In the genomic region with DNA sequence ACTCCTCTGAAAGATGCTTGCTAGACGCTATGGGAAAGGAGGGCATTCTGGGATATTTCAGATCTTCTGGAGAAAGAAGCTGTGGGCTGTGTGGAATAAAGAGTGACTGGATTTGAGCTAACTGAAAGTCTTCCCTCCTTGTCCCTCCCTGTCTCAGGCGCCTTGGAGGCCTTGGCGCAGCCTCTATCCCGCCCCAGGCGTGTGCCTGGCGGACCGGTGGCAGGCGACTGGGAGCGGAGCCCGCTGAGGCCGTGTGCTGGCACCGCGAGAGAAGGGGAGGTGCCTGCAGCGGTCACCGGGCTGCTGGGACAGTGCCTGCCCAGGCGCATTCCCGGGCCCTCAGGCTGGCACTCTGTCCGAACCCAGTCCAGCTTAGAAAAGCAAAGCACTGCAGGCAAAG, we compare ENCODE assay signal across 9 mouse cellular contexts. TPM values are rescaled to one million over a fixed set of nuclear protein-coding genes. Genes with fewer than 3 reads are reported as not detected.
A peak's percentile ranks its signal among the peaks of the same experiment; 100 is the strongest.
DNase-seq lines count a peak whose midpoint lies in the region; ATAC-seq and TF ChIP-seq lines count a peak whose summit lies in the region.
"Had no signal": no experiment of that assay in that cellular context is flagged by ENCODE, and none has a peak within 500 bp of the region (broad histone marks: within the 10 kb centered on the region; RNA-seq: fewer than 3 reads in every experiment).

No protein-coding gene starts in this region.

- no peaks in the 10 kb centered on the region for H3K36me3 ChIP-seq in embryonic facial prominence, embryonic 15.5 days
- H3K36me3 ChIP-seq in heart, postnatal 0 days (replicated peaks; ENCODE audit: control insufficient read depth, insufficient read depth, low read length) = no peaks in the 10 kb centered on the region
- H3K36me3 ChIP-seq in midbrain, postnatal 0 days (ENCODE audit: insufficient read depth, low read length) = no peaks in the 10 kb centered on the region

- peak overlapping the region; percentile 58 for H3K4me3 ChIP-seq in embryonic facial prominence, embryonic 15.5 days (replicated peaks)
- H3K4me3 ChIP-seq in heart, postnatal 0 days (ENCODE audit: low read depth, low read length) = peak overlapping the region; percentile 27
- peak overlapping the region; percentile 76; the same call in 1 of the 2 replicates for H3K4me3 ChIP-seq in midbrain, postnatal 0 days (ENCODE audit: low read depth, low read length)

- peaks cover 85% of the 10 kb centered on the region for H3K27me3 ChIP-seq in embryonic facial prominence, embryonic 15.5 days
- peaks cover 85% of the 10 kb centered on the region for H3K27me3 ChIP-seq in heart, postnatal 0 days (ENCODE audit: control insufficient read depth, insufficient read depth, low read length)
- no peaks in the 10 kb centered on the region for H3K27me3 ChIP-seq in midbrain, postnatal 0 days (ENCODE audit: insufficient read depth, low read length)

- no peaks in the 10 kb centered on the region for H3K9me3 ChIP-seq in embryonic facial prominence, embryonic 15.5 days (replicated peaks)
- no peaks in the 10 kb centered on the region for H3K9me3 ChIP-seq in heart, postnatal 0 days (replicated peaks; ENCODE audit: control insufficient read depth, low read length)
- H3K9me3 ChIP-seq in midbrain, postnatal 0 days (ENCODE audit: low read length) = no peaks in the 10 kb centered on the region

- H3K9ac ChIP-seq in embryonic facial prominence, embryonic 15.5 days = no peak overlapping the region
- no peak overlapping the region for H3K9ac ChIP-seq in heart, postnatal 0 days (replicated peaks; ENCODE audit: low read depth, low read length)
- H3K9ac ChIP-seq in midbrain, postnatal 0 days (replicated peaks; ENCODE audit: low read length, poor library complexity, severe bottlenecking) = no peak overlapping the region

- no peak for TF ChIP-seq EP300 in heart, postnatal 0 days (IDR thresholded peaks at IDR 0.05; ENCODE audit: low read depth)

- peaks cover 28% of the 10 kb centered on the region for H3K4me1 ChIP-seq in embryonic facial prominence, embryonic 15.5 days
- H3K4me1 ChIP-seq in heart, postnatal 0 days (ENCODE audit: control insufficient read depth, insufficient read depth) = peaks cover 7% of the 10 kb centered on the region; the same call in 1 of the 2 replicates
- no peaks in the 10 kb centered on the region; the same call in 1 of the 2 replicates for H3K4me1 ChIP-seq in midbrain, postnatal 0 days (ENCODE audit: insufficient read depth, low read length)

- no peak for ATAC-seq in embryonic facial prominence, embryonic 15.5 days (ENCODE audit: insufficient number of reproducible peaks, low FRiP score, low TSS enrichment, low read depth)
- ATAC-seq in heart, postnatal 0 days (ENCODE audit: insufficient read depth, low read depth) = 0 out of 2 replicates have a peak, but pooled peaks have one; percentile 57
- ATAC-seq in midbrain, postnatal 0 days (ENCODE audit: low FRiP score) = peak; percentile 61

- peak; percentile 15 for DNase-seq in urinary bladder, postnatal 14 days (ENCODE audit: low spot score)
- DNase-seq in urinary bladder, adult 18-20 months (ENCODE audit: low spot score in 2 of 2) = no peak
- DNase-seq in heart, postnatal 0 days (ENCODE audit: low spot score) = no peak
- peak; percentile 21 to 60 for DNase-seq in kidney, postnatal 25 days
- DNase-seq in midbrain, postnatal 0 days (ENCODE audit: low spot score) = peak; percentile 73
- DNase-seq in spleen, postnatal 14 days (ENCODE audit: low spot score in 2 of 2) = no peak
- no peak for DNase-seq in ovary, postnatal 14 days (ENCODE audit: low spot score)

- WGBS in embryonic facial prominence, embryonic 15.5 days = under 1% methylated on average over 18 of the region's 18 CpGs
- WGBS in heart, postnatal 0 days = 3% methylated on average over 18 of the region's 18 CpGs
- 1% methylated on average over 18 of the region's 18 CpGs for WGBS in midbrain, postnatal 0 days

- H3K4me2 ChIP-seq in embryonic facial prominence, embryonic 15.5 days (replicated peaks) = peak overlapping the region; percentile 98
- peak overlapping the region; percentile 38 for H3K4me2 ChIP-seq in heart, postnatal 0 days (ENCODE audit: low read depth, low read length)
- H3K4me2 ChIP-seq in midbrain, postnatal 0 days (ENCODE audit: low read depth, low read length, poor library complexity, severe bottlenecking) = peak overlapping the region; percentile 93

- no peak overlapping the region for H3K27ac ChIP-seq in embryonic facial prominence, embryonic 15.5 days (replicated peaks)
- H3K27ac ChIP-seq in heart, postnatal 0 days (ENCODE audit: low read depth) = no peak overlapping the region
- H3K27ac ChIP-seq in midbrain, postnatal 0 days (ENCODE audit: low read depth, low read length) = no peak overlapping the region

- no peak for TF ChIP-seq CTCF in heart, postnatal 0 days (IDR thresholded peaks at IDR 0.05; ENCODE audit: low read depth)
- no peak for TF ChIP-seq CTCF in midbrain, postnatal 0 days (IDR thresholded peaks at IDR 0.05)

RNA-seq across cellular contexts. Expression of a gene that starts 1.1 kb away (rescaled TPM):
- 1.9 TPM in 2 replicates for polyA plus RNA-seq in embryonic facial prominence, embryonic 15.5 days (2015; fragmentation: Nextera tagmentation; extraction: Ambion mirVana)
- not detected in 2 replicates for total RNA-seq in heart, postnatal 0 days (2014; rRNA removed; ENCODE audit: low replicate concordance)
- not detected in 2 replicates for polyA plus RNA-seq in heart, postnatal 0 days (2015; fragmentation: Nextera tagmentation; extraction: Ambion mirVana)
- total RNA-seq in midbrain, postnatal 0 days (2014; rRNA removed) = 9.2 and 16.3 TPM in 2 replicates
- 2.5 and 2.8 TPM in 2 replicates for polyA plus RNA-seq in midbrain, postnatal 0 days (2015; fragmentation: Nextera tagmentation; extraction: Ambion mirVana)

RNA-seq across cellular contexts. Expression of a gene that starts 27.0 kb away (rescaled TPM):
- not detected in 2 replicates for polyA plus RNA-seq in embryonic facial prominence, embryonic 15.5 days (2015; fragmentation: Nextera tagmentation; extraction: Ambion mirVana)
- total RNA-seq in heart, postnatal 0 days (2014; rRNA removed; ENCODE audit: low replicate concordance) = not detected in 2 replicates
- not detected in 2 replicates for polyA plus RNA-seq in heart, postnatal 0 days (2015; fragmentation: Nextera tagmentation; extraction: Ambion mirVana)
- not detected in 2 replicates for total RNA-seq in midbrain, postnatal 0 days (2014; rRNA removed)
- 0.09 and 0.18 TPM in 2 replicates for polyA plus RNA-seq in midbrain, postnatal 0 days (2015; fragmentation: Nextera tagmentation; extraction: Ambion mirVana)
- polyA plus RNA-seq: large intestine, adult 2 months had no signal

Comparison
In these comparisons a context has a peak if more than half of its experiments do, and no peak if none do; other contexts are left out.
1. DNase-seq: peak in urinary bladder, postnatal 14 days (single experiment), kidney, postnatal 25 days (2 of 2) and midbrain, postnatal 0 days (single experiment); none in urinary bladder, adult 18-20 months (0 of 2), heart, postnatal 0 days (single experiment), spleen, postnatal 14 days (0 of 2) and ovary, postnatal 14 days (single experiment).
2. H3K4me2 ChIP-seq: peak in every context shown above with its lines; median percentile 98 in embryonic facial prominence, embryonic 15.5 days; 93 in midbrain, postnatal 0 days; 38 in heart, postnatal 0 days.
3. Peak in every context shown above with its lines, with median percentiles within 50 percentile points of each other: H3K4me3 ChIP-seq.